Mouse (Mus musculus) hindbrain, embryonic 11.5 days (tissue): Measurements from ENCODE around the gene Gata3. TPM values are rescaled to one million over a fixed set of nuclear protein-coding genes. Genes with fewer than 3 reads are reported as not detected.

Experiments used
- ATAC-seq: fragments of 200-750 bp; cut with Nextera tagmentation; 2 replicates; pipeline ENCODE4 v1.8.0; 2017; ENCODE audit warnings: mild to moderate bottlenecking, moderate TSS enrichment, moderate library complexity; ENCODE audit not compliant: low FRiP score
- DNase-seq: peaks from one replicate; pipeline ENCODE4 v3.0.0-alpha.2; 2015; ENCODE audit warnings: low spot score
- H3K27ac ChIP-seq: fragments of 300-500 bp; sonication (generic); 2 replicates; pipeline ENCODE4 v1.5.1; 2014; ENCODE audit warnings: mild to moderate bottlenecking, low read depth, low read length
- H3K27me3 ChIP-seq: fragments of 300-500 bp; sonication (generic); 2 replicates; pipeline ENCODE4 v1.6.1; 2014; ENCODE audit warnings: mild to moderate bottlenecking, low read length, moderate library complexity, mixed read lengths; ENCODE audit not compliant: control insufficient read depth, insufficient read depth
- H3K36me3 ChIP-seq: fragments of 300-500 bp; sonication (generic); 2 replicates; pipeline ENCODE4 v1.6.1; 2014; ENCODE audit warnings: mild to moderate bottlenecking, low read length, moderate library complexity, mixed read lengths; ENCODE audit not compliant: control insufficient read depth, insufficient read depth
- H3K4me1 ChIP-seq: fragments of 300-500 bp; sonication (generic); replicated peaks from 2 replicates; pipeline ENCODE4 v1.6.1; 2014; ENCODE audit warnings: low read length, mixed read lengths; ENCODE audit not compliant: control insufficient read depth, insufficient read depth
- H3K4me2 ChIP-seq: fragments of 300-500 bp; sonication (generic); replicated peaks from 2 replicates; pipeline ENCODE4 v1.6.1; 2014; ENCODE audit warnings: mild to moderate bottlenecking, low read depth, low read length
- H3K4me3 ChIP-seq: fragments of 300-500 bp; sonication (generic); 2 replicates; pipeline ENCODE4 v1.5.1; 2014; ENCODE audit warnings: low read depth, low read length
- H3K9ac ChIP-seq: fragments of 300-500 bp; sonication (generic); 2 replicates; pipeline ENCODE4 v1.6.1; 2014; ENCODE audit warnings: low read depth, low read length
- H3K9me3 ChIP-seq: fragments of 300-500 bp; sonication (generic); 2 replicates; pipeline ENCODE4 v1.6.1; 2016; ENCODE audit warnings: low read length; ENCODE audit not compliant: control insufficient read depth
- WGBS: fragments of 180-500 bp; shearing (Covaris S2); extraction: QIAGEN DNeasy Blood & Tissue Kit; methylation state at CpG from one replicate; pipeline ENCODE4 v1.1.7; 2014; 5-methylcytosine and 5-hydroxymethylcytosine counted together
- polyA plus RNA-seq: library from polyadenylated mRNA; unstranded; fragments of >200 nt; fragmentation: Nextera tagmentation; extraction: Ambion mirVana; gene quantifications from 2 replicates; pipeline ENCODE4 v1.2.1, GENCODE M21; 2014

Gene Gata3
- polyA plus RNA-seq, 1 experiment from 2014 or later = 22.9 TPM

DNA sequence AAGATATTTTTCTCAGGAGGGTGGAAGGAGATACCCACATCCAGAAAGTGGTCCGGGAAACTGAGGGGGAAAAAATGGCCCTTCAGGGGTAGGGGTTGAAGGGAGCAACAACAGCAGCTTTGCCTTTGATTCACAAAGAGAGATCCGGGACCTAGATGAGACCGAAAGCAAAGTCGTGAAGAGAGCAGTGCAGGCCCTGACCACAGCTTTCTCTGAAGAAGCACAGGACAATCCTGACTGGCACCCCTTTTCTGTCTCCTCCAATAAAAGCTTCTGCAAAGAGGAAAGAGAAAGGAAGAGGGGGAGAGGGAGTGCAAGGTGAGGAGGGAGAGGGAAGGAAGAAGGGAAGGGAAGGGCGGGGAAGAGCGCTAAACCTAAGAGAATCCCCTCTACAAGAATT lies 18.0 kb downstream of the Gata3 start:
- Histone ChIP-seq H3K36me3 (no peaks in the 10 kb centered on the region), H3K9me3 (no peaks in the 10 kb centered on the region), H3K4me1 (0 out of 2 replicates have a peak, but pooled peaks cover 2% of the 10 kb centered on the region), H3K27ac (no peak overlapping the region), H3K27me3 (peaks cover 49% of the 10 kb centered on the region), H3K9ac (no peak overlapping the region), H3K4me3 (no peak overlapping the region), H3K4me2 (no peak overlapping the region)
- 16% methylated on average over 6 of the region's 6 CpGs for WGBS
- ATAC-seq = no peak
- DNase-seq = no peak

DNA sequence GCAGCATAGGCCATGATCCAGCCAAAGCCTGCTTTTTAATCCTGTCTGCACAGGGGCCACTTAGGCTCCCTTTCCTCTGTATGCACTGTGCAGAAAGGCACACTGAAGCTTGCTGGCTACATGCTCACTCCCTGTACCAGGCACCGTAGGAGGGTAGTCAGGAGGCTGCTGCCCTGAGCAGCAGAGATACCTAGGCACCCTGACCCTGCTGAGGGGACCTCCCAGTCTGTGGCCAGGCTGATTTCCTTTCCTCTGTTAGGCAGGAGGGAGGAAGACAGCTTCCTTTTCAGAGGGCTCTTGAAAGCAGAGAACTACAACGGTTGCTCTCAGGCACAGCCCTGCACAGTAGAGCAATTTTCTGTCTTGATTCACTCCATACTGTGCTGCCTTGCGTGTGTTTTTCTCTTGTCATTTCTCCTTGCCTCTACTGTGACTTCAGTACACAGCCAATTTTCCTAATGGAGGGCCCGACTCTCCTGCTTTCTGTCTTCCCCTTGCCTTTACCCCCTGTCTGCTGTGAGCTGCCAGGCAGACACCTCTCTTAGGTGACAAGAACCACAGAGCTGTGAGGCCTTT lies 18.6 kb downstream of the Gata3 start:
- no peak overlapping the region for H3K4me2 ChIP-seq

DNA sequence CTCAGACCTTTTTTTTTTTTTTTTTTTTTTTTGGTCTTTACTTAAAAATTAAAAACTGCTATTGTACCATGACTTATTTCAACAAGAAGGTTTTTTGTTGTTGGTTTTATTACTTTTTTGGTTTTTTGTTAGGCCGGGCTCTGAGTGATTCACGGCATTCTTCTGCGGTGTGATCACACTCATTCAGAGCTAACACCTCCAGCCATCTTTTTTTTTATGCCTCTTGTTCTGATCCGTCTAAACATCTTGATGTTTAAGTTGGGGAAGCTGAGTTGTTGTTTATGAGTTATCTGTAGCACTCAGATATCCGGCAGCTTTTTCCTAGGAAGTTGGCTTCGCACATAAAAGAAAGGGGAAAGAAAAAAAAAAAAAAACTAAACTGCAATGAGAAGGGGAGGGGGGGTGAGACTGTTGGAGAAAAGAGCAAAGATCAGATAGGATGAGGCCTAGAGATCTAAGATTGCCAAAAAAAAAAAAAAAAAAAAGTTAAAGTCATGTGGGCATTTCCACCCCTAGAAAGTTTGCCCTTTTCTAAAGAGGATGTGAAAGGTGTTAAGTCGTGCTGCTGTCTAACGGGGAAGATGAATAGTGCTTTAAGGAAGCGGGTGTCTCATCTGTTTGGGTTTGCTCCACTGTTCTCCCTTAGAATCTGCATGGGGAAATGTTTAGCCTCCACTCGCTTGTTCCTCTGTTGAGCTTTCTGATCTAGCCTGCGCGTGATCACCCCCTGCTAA lies 22.6 kb downstream of the Gata3 start:
- no peak for DNase-seq
- Histone ChIP-seq H3K27me3 (peaks cover 9% of the 10 kb centered on the region; the same call in 1 of the 2 replicates), H3K4me2 (no peak overlapping the region), H3K27ac (no peak overlapping the region), H3K9ac (no peak overlapping the region), H3K4me1 (0 out of 2 replicates have a peak, but pooled peaks cover 2% of the 10 kb centered on the region), H3K9me3 (no peaks in the 10 kb centered on the region), H3K4me3 (no peak overlapping the region), H3K36me3 (no peaks in the 10 kb centered on the region)
- no peak for ATAC-seq
- WGBS = 74% methylated on average over 12 of the region's 12 CpGs

More for the DNA sequence above, 18.6 kb downstream of the Gata3 start:
- no peak for DNase-seq
- no peak for ATAC-seq
- 20% methylated on average over 4 of the region's 4 CpGs for WGBS
- Histone ChIP-seq H3K27me3 (peaks cover 44% of the 10 kb centered on the region), H3K9ac (no peak overlapping the region), H3K4me3 (no peak overlapping the region), H3K9me3 (no peaks in the 10 kb centered on the region), H3K4me1 (0 out of 2 replicates have a peak, but pooled peaks cover 2% of the 10 kb centered on the region), H3K36me3 (no peaks in the 10 kb centered on the region), H3K27ac (no peak overlapping the region)

DNA sequence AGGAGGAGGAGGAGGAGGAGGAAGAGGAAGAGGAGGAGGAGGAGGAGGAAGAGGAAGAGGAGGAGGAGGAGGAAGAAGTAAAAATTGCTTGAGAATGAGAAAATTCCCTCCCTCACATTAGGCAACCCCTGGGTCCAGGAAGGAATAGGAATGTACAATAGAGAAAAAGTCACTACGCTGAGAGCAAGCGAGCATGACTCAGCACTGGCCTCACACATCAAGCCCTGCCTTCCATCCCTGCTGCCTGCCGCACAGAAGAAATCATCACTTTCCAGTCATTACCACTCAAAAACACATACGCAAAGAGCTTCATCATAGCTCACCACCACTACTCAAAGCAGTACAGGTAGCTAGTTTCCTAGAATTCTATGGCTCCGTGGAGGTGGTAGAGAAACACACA lies 29.1 kb downstream of the Gata3 start:
- Histone ChIP-seq H3K4me3 (no peak overlapping the region), H3K9ac (no peak overlapping the region), H3K27ac (no peak overlapping the region), H3K27me3 (no peaks in the 10 kb centered on the region), H3K4me1 (no peaks in the 10 kb centered on the region), H3K36me3 (no peaks in the 10 kb centered on the region), H3K9me3 (no peaks in the 10 kb centered on the region), H3K4me2 (no peak overlapping the region)
- ATAC-seq (no peak), DNase-seq (no peak)
- 79% methylated on average over 5 of the region's 5 CpGs for WGBS

DNA sequence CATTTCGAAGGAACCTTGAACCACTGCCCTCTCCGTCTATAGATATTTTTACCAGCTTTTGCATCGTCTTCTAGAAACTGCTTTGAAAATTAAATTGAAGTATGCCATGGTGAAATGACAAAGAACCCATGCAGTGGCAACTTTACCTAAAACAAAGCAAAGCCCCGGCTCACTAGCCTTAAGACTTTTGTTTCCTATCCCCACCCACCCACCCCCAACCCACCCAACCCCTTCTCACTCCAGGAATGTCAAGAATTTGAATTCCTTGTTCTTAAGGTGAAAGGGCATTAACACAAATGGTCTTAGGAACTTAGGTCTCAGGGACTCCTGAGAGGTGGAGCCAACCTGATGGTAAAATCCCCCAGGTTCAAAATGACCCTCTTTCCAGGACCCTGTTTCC lies 34.0 kb downstream of the Gata3 start:
- no peaks in the 10 kb centered on the region for H3K36me3 ChIP-seq
- H3K27ac ChIP-seq = no peak overlapping the region
- no peak overlapping the region for H3K4me2 ChIP-seq
- H3K9ac ChIP-seq = no peak overlapping the region
- WGBS = 40% methylated on average over 4 of the region's 4 CpGs
- no peak for DNase-seq
- ATAC-seq = no peak
- no peaks in the 10 kb centered on the region for H3K4me1 ChIP-seq
- H3K9me3 ChIP-seq = no peaks in the 10 kb centered on the region
- no peaks in the 10 kb centered on the region for H3K27me3 ChIP-seq
- no peak overlapping the region for H3K4me3 ChIP-seq

DNA sequence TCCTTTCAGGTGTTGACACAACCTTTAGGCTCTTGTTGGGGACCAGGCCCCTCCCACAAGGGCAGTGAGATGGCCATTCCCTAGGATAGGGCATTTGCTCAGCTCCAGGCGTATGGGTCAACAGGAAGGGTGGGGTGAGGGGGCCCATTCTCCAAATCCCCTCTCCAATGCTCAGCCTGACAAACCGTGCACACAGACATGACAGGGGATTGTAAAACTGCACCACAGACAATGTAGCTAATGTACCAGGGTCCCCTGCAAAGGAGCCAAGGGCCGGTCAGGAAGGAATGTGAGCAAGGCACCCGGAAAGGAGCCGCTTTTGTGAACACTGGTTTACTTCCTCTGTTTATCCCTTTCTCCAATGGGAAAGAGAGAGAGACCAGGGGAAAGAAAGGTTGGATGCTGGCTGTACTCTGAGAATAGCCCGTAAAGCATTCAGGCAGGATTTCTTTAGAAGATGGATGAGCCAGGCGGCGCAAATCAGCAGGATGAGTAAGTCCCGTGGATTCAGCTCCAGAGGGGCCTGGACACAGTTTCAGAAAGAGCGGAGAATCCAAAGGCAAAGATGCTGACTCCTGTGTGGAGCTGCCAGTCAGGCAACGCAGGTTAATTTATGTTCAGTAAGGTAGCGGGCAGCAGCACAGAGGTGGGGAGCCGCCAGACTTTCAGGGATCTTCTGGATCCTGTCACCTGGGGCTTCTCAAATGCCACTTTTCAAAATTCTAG lies 36.8 kb downstream of the Gata3 start:
- H3K4me1 ChIP-seq = no peaks in the 10 kb centered on the region
- 41% methylated on average over 13 of the region's 13 CpGs for WGBS
- H3K36me3 ChIP-seq = no peaks in the 10 kb centered on the region
- ATAC-seq = peak; percentile 63
- no peak overlapping the region for H3K27ac ChIP-seq
- no peaks in the 10 kb centered on the region for H3K9me3 ChIP-seq
- H3K4me2 ChIP-seq = no peak overlapping the region
- no peak overlapping the region for H3K9ac ChIP-seq
- DNase-seq = no peak
- H3K4me3 ChIP-seq = no peak overlapping the region
- H3K27me3 ChIP-seq = no peaks in the 10 kb centered on the region

DNA sequence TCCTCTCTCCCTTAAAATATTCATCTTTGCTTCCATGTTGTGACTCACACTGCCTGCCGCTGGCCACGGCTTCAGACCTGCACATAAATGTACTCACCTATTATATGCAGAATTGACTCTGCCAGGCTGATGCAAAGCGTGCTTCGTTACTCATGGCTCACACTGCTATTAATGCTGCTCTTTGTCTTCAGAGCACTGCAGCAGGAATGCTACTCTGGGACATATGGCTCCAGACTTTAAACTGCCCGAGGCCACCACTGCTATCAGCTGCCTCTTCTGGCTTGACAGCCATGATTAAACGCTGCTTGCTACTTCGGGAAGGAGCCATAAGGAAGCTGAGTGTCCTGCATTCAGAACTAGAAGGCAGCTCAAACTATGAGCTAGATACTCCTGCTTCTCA lies 54.6 kb downstream of the Gata3 start:
- 65% methylated on average over 7 of the region's 7 CpGs for WGBS

DNA sequence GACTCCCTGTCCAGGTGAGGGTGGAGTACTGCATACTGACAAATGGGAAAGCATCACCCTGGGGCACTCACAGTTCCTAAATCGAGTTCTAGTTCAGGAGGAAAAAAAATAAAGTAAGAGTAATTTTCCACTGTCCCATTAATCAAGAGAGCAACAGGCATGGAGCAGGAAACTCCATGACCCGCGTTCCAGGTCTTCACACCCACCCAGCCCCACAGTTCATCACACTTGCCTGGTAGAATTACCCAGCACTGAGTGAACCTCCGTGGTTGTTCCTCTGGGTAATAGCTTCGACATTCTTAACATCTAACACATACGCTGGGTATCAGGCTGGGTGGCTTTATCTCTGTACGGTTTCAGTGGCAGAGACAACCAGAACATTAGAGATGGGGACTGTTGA lies 56.1 kb downstream of the Gata3 start:
- no peak for DNase-seq
- no peak overlapping the region for H3K27ac ChIP-seq
- no peaks in the 10 kb centered on the region for H3K9me3 ChIP-seq
- no peaks in the 10 kb centered on the region for H3K4me1 ChIP-seq
- whole genome bisulfite sequencing = 86% methylated on average over 7 of the region's 7 CpGs
- no peaks in the 10 kb centered on the region for H3K27me3 ChIP-seq
- no peak overlapping the region for H3K4me2 ChIP-seq
- ATAC-seq = no peak
- no peaks in the 10 kb centered on the region for H3K36me3 ChIP-seq
- H3K9ac ChIP-seq = no peak overlapping the region
- no peak overlapping the region for H3K4me3 ChIP-seq

More for the DNA sequence above, 54.6 kb downstream of the Gata3 start:
- ATAC-seq = peak; percentile 57
- Histone ChIP-seq H3K9me3 (no peaks in the 10 kb centered on the region), H3K27ac (no peak overlapping the region), H3K9ac (no peak overlapping the region), H3K4me1 (no peaks in the 10 kb centered on the region), H3K4me3 (no peak overlapping the region), H3K36me3 (no peaks in the 10 kb centered on the region), H3K4me2 (no peak overlapping the region), H3K27me3 (no peaks in the 10 kb centered on the region)
- peak; percentile 20 for DNase-seq
